In genomic region chr17:5503981-5504760, GRCm38 (mm10) we compare ENCODE assay signal across 25 mouse cellular contexts. TPM values are rescaled to one million over a fixed set of nuclear protein-coding genes. Genes with fewer than 3 reads are reported as not detected.
DNase-seq lines count a peak whose midpoint lies in the region; ATAC-seq lines count a peak whose summit lies in the region.
"Had no signal": no experiment of that assay in that cellular context is flagged by ENCODE, and none has a peak within 500 bp of the region (broad histone marks: within the 10 kb centered on the region; RNA-seq: fewer than 3 reads in every experiment).

No protein-coding gene starts in this region.

- H3K27me3 ChIP-seq in erythroblast, embryonic 14.5 days (ENCODE audit: control insufficient read depth) = no peaks in the 10 kb centered on the region
- H3K27me3 ChIP-seq in liver, embryonic 15.5 days = no peaks in the 10 kb centered on the region
- H3K27me3 ChIP-seq: embryonic facial prominence, embryonic 12.5 days; forebrain, embryonic 13.5 days; heart, embryonic 15.5 days; hindbrain, embryonic 13.5 days had no signal

- peaks cover 81% of the 10 kb centered on the region for H3K4me1 ChIP-seq in erythroblast, embryonic 14.5 days (ENCODE audit: control insufficient read depth)
- peaks cover 68% of the 10 kb centered on the region for H3K4me1 ChIP-seq in liver, embryonic 15.5 days (replicated peaks)

- no peak for ATAC-seq in erythroblast, adult 5-6 weeks (replicated peaks; ENCODE audit: low FRiP score, poor library complexity, severe bottlenecking)
- ATAC-seq in common myeloid progenitor, adult 5-6 weeks (replicated peaks; ENCODE audit: low read depth, poor library complexity, severe bottlenecking) = peak; percentile 27; the same call in 1 of the 2 replicates
- peak; percentile 11; the same call in 1 of the 2 replicates for ATAC-seq in liver, embryonic 15.5 days (ENCODE audit: insufficient read depth)
- ATAC-seq: CD4-positive, CD25-positive, alpha-beta regulatory T cell, adult 4 months; forebrain, embryonic 13.5 days; forebrain, postnatal 0 days; hindbrain, postnatal 0 days had no signal

- peak overlapping the region; percentile 25 for H3K4me3 ChIP-seq in erythroblast, embryonic 14.5 days (replicated peaks)
- peak overlapping the region; percentile 17 for H3K4me3 ChIP-seq in liver, embryonic 15.5 days (replicated peaks)
- H3K4me3 ChIP-seq: embryonic facial prominence, embryonic 12.5 days; forebrain, embryonic 13.5 days; heart, embryonic 10.5 days; heart, embryonic 15.5 days; hindbrain, embryonic 13.5 days had no signal

- H3K4me2 ChIP-seq in liver, embryonic 15.5 days = peak overlapping the region; percentile 72
- H3K4me2 ChIP-seq: embryonic facial prominence, embryonic 12.5 days; forebrain, embryonic 13.5 days; heart, embryonic 15.5 days; hindbrain, embryonic 13.5 days had no signal

- H3K27ac ChIP-seq in liver, embryonic 15.5 days (replicated peaks) = peak overlapping the region; percentile 95
- H3K27ac ChIP-seq: embryonic facial prominence, embryonic 12.5 days; forebrain, embryonic 13.5 days; heart, embryonic 10.5 days; heart, embryonic 15.5 days; hindbrain, embryonic 13.5 days; hindbrain, postnatal 0 days had no signal

- H3K36me3 ChIP-seq in erythroblast, embryonic 14.5 days (ENCODE audit: control insufficient read depth) = peaks cover 68% of the 10 kb centered on the region
- no peaks in the 10 kb centered on the region for H3K36me3 ChIP-seq in liver, embryonic 15.5 days (replicated peaks)
- H3K36me3 ChIP-seq: embryonic facial prominence, embryonic 12.5 days; heart, embryonic 10.5 days; heart, embryonic 15.5 days; hindbrain, embryonic 13.5 days had no signal

- H3K9me3 ChIP-seq in erythroblast, embryonic 14.5 days (ENCODE audit: control insufficient read depth, low read length) = no peaks in the 10 kb centered on the region
- no peaks in the 10 kb centered on the region for H3K9me3 ChIP-seq in liver, embryonic 15.5 days (replicated peaks)
- H3K9me3 ChIP-seq: embryonic facial prominence, embryonic 12.5 days; forebrain, embryonic 13.5 days; G1E; heart, embryonic 10.5 days; heart, embryonic 15.5 days; hindbrain, embryonic 13.5 days had no signal

- H3K9ac ChIP-seq in liver, embryonic 15.5 days = 0 out of 2 replicates have a peak overlapping the region, but pooled peaks have one; percentile 19
- H3K9ac ChIP-seq: embryonic facial prominence, embryonic 12.5 days; forebrain, embryonic 13.5 days; forebrain, postnatal 0 days; heart, embryonic 15.5 days; hindbrain, embryonic 13.5 days had no signal

- DNase-seq in testis, postnatal 10 days (ENCODE audit: low spot score) = no peak
- no peak for DNase-seq in MN1 (ENCODE audit: low spot score)
- DNase-seq in kidney, adult 9 months = no peak
- DNase-seq: adrenal gland, adult 2 months; adrenal gland, postnatal 25 days; B cell, adult 2 months; cerebellum, adult 2 months; cerebellum, postnatal 10 days; embryo, embryonic 11 days; forebrain, postnatal 0 days; gastrocnemius, postnatal 25 days; heart, adult 11 months; heart, postnatal 14 days had no signal

- WGBS in liver, embryonic 15.5 days (ENCODE audit: insufficient replicate concordance) = 35% methylated on average over 8 of the region's 8 CpGs

RNA-seq across cellular contexts. Expression of gene Zdhhc14, which starts 11.8 kb away (rescaled TPM):
- polyA plus RNA-seq in erythroblast, embryonic 14.5 days (2012) = 6.5 and 6.7 TPM in 2 replicates
- 45.3 and 71.3 TPM in 2 replicates for total RNA-seq in erythroblast, adult 5-6 weeks (2015; ENCODE audit: low replicate concordance)
- 51.8 and 56.7 TPM in 2 replicates for total RNA-seq in erythroblast, adult 5-6 weeks (2017; ENCODE audit: low replicate concordance)
- total RNA-seq in common myeloid progenitor, adult 5-6 weeks (2017) = 2.2 and 5.5 TPM in 2 replicates
- 6.9 and 8.8 TPM in 2 replicates for polyA plus RNA-seq in liver, embryonic 15.5 days (2015; fragmentation: Nextera tagmentation; extraction: Ambion mirVana)
